Mouse (Mus musculus): Measurements from ENCODE around the gene Ccdc13. TPM values are rescaled to one million over a fixed set of nuclear protein-coding genes. Genes with fewer than 3 reads are reported as not detected.

The Ccdc13 gene
- polyA plus RNA-seq, 1 experiment from 2014 or later: 0.39 TPM

- H3K9me3 ChIP-seq (ENCODE audit: low read depth, low read length): no peaks in the 10 kb centered on the region
- no peak overlapping the region for H3K4me3 ChIP-seq (ENCODE audit: low read depth, low read length)
- DNase-seq: no peak
- H3K4me1 ChIP-seq (ENCODE audit: insufficient read depth): 0 out of 2 replicates have a peak, but pooled peaks cover 6% of the 10 kb centered on the region
- H3K9ac ChIP-seq: no peak overlapping the region
- ATAC-seq (ENCODE audit: insufficient read depth): no peak
- no peak overlapping the region for H3K27ac ChIP-seq (ENCODE audit: low read depth)
- no peaks in the 10 kb centered on the region for H3K36me3 ChIP-seq (ENCODE audit: insufficient read depth)
- H3K4me2 ChIP-seq: no peak overlapping the region
- TF ChIP-seq CTCF (IDR thresholded peaks at IDR 0.05; ENCODE audit: low read depth): no peak
- no peaks in the 10 kb centered on the region for H3K27me3 ChIP-seq (ENCODE audit: insufficient read depth, low read length)
- WGBS: 77% methylated on average over 2 of the region's 2 CpGs
Observed at GRCm38 (mm10) chr9:121872062-121872683, 32.9 kb upstream of the Ccdc13 start.

DNA sequence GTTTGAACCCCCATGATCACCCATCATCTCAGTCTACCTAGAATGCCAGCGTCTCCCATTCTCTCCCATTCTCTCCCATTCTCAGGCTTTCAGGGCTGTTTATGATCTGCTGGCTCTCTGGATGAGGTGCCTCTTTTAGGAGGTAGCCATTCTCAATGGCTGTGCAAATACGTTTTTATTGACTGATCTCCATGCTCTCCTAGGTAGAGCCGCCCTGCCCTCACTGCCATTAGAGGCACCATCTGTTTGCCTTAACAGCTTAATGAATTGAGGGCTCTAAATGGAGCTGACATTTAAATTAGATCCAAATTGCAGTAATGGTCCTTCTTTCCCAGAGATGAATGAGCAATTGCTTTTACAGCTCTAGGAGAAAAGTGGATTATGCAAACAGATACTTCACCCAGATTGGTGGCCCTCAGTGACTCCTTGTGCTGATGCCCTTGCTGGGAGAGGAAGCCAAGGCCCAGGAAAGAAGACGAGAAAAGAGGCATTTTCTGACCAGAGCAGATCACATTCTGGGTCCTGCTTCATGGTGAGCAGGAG is 30.8 kb upstream of the Ccdc13 start:
- H3K9me3 ChIP-seq (ENCODE audit: low read depth, low read length): no peaks in the 10 kb centered on the region
- 0 out of 2 replicates have a peak, but pooled peaks cover 6% of the 10 kb centered on the region for H3K4me1 ChIP-seq (ENCODE audit: insufficient read depth)
- ATAC-seq (ENCODE audit: insufficient read depth): no peak
- no peak overlapping the region for H3K27ac ChIP-seq (ENCODE audit: low read depth)
- H3K27me3 ChIP-seq (ENCODE audit: insufficient read depth, low read length): no peaks in the 10 kb centered on the region
- no peak overlapping the region for H3K4me3 ChIP-seq (ENCODE audit: low read depth, low read length)
- no peak for TF ChIP-seq CTCF (IDR thresholded peaks at IDR 0.05; ENCODE audit: low read depth)
- 55% methylated on average over 4 of the region's 4 CpGs for WGBS
- H3K9ac ChIP-seq: no peak overlapping the region
- no peaks in the 10 kb centered on the region for H3K36me3 ChIP-seq (ENCODE audit: insufficient read depth)
- H3K4me2 ChIP-seq: no peak overlapping the region
- DNase-seq: no peak

GRCm38 (mm10) chr9:121869432-121869831 is 30.2 kb upstream of the Ccdc13 start:
- Histone ChIP-seq H3K27ac (ENCODE audit: low read depth) (no peak overlapping the region), H3K4me3 (ENCODE audit: low read depth, low read length) (no peak overlapping the region), H3K9ac (no peak overlapping the region), H3K4me1 (ENCODE audit: insufficient read depth) (0 out of 2 replicates have a peak, but pooled peaks cover 10% of the 10 kb centered on the region), H3K9me3 (ENCODE audit: low read depth, low read length) (no peaks in the 10 kb centered on the region), H3K4me2 (no peak overlapping the region), H3K27me3 (ENCODE audit: insufficient read depth, low read length) (no peaks in the 10 kb centered on the region), H3K36me3 (ENCODE audit: insufficient read depth) (no peaks in the 10 kb centered on the region)
- DNase-seq: no peak
- ATAC-seq (ENCODE audit: insufficient read depth): no peak
- 81% methylated on average over 5 of the region's 5 CpGs for WGBS
- no peak for TF ChIP-seq CTCF (IDR thresholded peaks at IDR 0.05; ENCODE audit: low read depth)

DNA sequence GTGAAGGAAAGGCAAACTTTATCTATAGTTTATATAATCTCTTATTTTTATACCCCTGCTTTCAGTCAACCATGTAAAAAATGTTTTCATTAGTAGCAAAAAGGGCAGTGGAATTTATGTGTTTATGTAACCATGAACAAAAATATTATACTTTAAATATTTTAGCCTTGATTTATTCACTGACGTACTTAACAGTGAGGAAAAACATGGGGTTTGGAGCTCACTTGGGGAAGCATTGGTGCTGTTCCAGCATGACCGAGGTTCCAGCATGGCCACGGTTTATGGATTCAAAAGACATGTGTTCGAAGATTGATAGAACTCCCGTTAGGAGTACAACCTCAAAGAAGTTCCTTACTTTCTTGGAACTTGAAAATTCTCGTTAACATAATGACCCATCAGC is 29.0 kb upstream of the Ccdc13 start:
- Histone ChIP-seq H3K4me3 (ENCODE audit: low read depth, low read length) (no peak overlapping the region), H3K36me3 (ENCODE audit: insufficient read depth) (no peaks in the 10 kb centered on the region), H3K9me3 (ENCODE audit: low read depth, low read length) (no peaks in the 10 kb centered on the region), H3K27me3 (ENCODE audit: insufficient read depth, low read length) (no peaks in the 10 kb centered on the region), H3K27ac (ENCODE audit: low read depth) (peak overlapping the region; percentile 54; the same call in 1 of the 2 replicates), H3K4me2 (no peak overlapping the region), H3K4me1 (ENCODE audit: insufficient read depth) (0 out of 2 replicates have a peak, but pooled peaks cover 12% of the 10 kb centered on the region), H3K9ac (no peak overlapping the region)
- peak; percentile 72 for DNase-seq
- WGBS: 44% methylated on average over 6 of the region's 6 CpGs
- no peak for TF ChIP-seq CTCF (IDR thresholded peaks at IDR 0.05; ENCODE audit: low read depth)
- ATAC-seq (ENCODE audit: insufficient read depth): peak; percentile 67

- Histone ChIP-seq H3K4me3 (ENCODE audit: low read depth, low read length) (no peak overlapping the region), H3K36me3 (ENCODE audit: insufficient read depth) (no peaks in the 10 kb centered on the region)
- peak; percentile 73 for ATAC-seq (ENCODE audit: insufficient read depth)
Observed at GRCm38 (mm10) chr9:121867632-121868031, 28.4 kb upstream of the Ccdc13 start.

GRCm38 (mm10) chr9:121865425-121866008 is 26.3 kb upstream of the Ccdc13 start:
- TF ChIP-seq CTCF (IDR thresholded peaks at IDR 0.05; ENCODE audit: low read depth): no peak
- no peak for ATAC-seq (ENCODE audit: insufficient read depth)
- H3K27ac ChIP-seq (ENCODE audit: low read depth): no peak overlapping the region
- H3K4me1 ChIP-seq (ENCODE audit: insufficient read depth): 0 out of 2 replicates have a peak, but pooled peaks cover 12% of the 10 kb centered on the region
- no peak for DNase-seq
- H3K36me3 ChIP-seq (ENCODE audit: insufficient read depth): no peaks in the 10 kb centered on the region
- H3K9ac ChIP-seq: no peak overlapping the region
- 29% methylated on average over 3 of the region's 3 CpGs for WGBS
- H3K9me3 ChIP-seq (ENCODE audit: low read depth, low read length): no peaks in the 10 kb centered on the region
- no peak overlapping the region for H3K4me2 ChIP-seq
- H3K4me3 ChIP-seq (ENCODE audit: low read depth, low read length): no peak overlapping the region
- H3K27me3 ChIP-seq (ENCODE audit: insufficient read depth, low read length): no peaks in the 10 kb centered on the region

More at GRCm38 (mm10) chr9:121867632-121868031, 28.4 kb upstream of the Ccdc13 start:
- Histone ChIP-seq H3K4me1 (ENCODE audit: insufficient read depth) (0 out of 2 replicates have a peak, but pooled peaks cover 12% of the 10 kb centered on the region), H3K9ac (no peak overlapping the region), H3K4me2 (no peak overlapping the region), H3K27me3 (ENCODE audit: insufficient read depth, low read length) (no peaks in the 10 kb centered on the region), H3K9me3 (ENCODE audit: low read depth, low read length) (no peaks in the 10 kb centered on the region), H3K27ac (ENCODE audit: low read depth) (0 out of 2 replicates have a peak overlapping the region, but pooled peaks have one; percentile 36)
- no peak for TF ChIP-seq CTCF (IDR thresholded peaks at IDR 0.05; ENCODE audit: low read depth)
- peak; percentile 87 for DNase-seq
- 51% methylated on average over 6 of the region's 6 CpGs for WGBS

- DNase-seq: peak; percentile 74
- H3K4me2 ChIP-seq: no peak overlapping the region
- H3K9ac ChIP-seq: no peak overlapping the region
- no peak overlapping the region for H3K27ac ChIP-seq (ENCODE audit: low read depth)
- 0 out of 2 replicates have a peak, but pooled peaks cover 12% of the 10 kb centered on the region for H3K4me1 ChIP-seq (ENCODE audit: insufficient read depth)
- ATAC-seq (ENCODE audit: insufficient read depth): no peak
- H3K36me3 ChIP-seq (ENCODE audit: insufficient read depth): no peaks in the 10 kb centered on the region
- TF ChIP-seq CTCF (IDR thresholded peaks at IDR 0.05; ENCODE audit: low read depth): no peak
- H3K4me3 ChIP-seq (ENCODE audit: low read depth, low read length): no peak overlapping the region
- WGBS: 34% methylated on average over 4 of the region's 4 CpGs
- no peaks in the 10 kb centered on the region for H3K9me3 ChIP-seq (ENCODE audit: low read depth, low read length)
- no peaks in the 10 kb centered on the region for H3K27me3 ChIP-seq (ENCODE audit: insufficient read depth, low read length)
Observed at GRCm38 (mm10) chr9:121864837-121865236, 25.6 kb upstream of the Ccdc13 start.

All from lung, embryonic 14.5 days (tissue).